Mouse (Mus musculus) liver, embryonic 11.5 days (tissue): ENCODE results near the gene Stard13. TPM values are rescaled to one million over a fixed set of nuclear protein-coding genes. Genes with fewer than 3 reads are reported as not detected.

Source experiments
- ATAC-seq: fragments of 200-750 bp; cut with Nextera tagmentation; replicated peaks from 2 replicates; pipeline ENCODE4 v1.8.0; 2017; ENCODE audit warnings: moderate number of reproducible peaks, mild to moderate bottlenecking, moderate TSS enrichment, moderate library complexity; ENCODE audit not compliant: low FRiP score
- DNase-seq: peaks from one replicate; pipeline ENCODE4 v3.0.0-alpha.2; 2017; ENCODE audit warnings: low spot score
- H3K27ac ChIP-seq: fragments of 300-500 bp; sonication (generic); 2 replicates; pipeline ENCODE4 v1.5.1; 2014; ENCODE audit warnings: mild to moderate bottlenecking, low read depth, low read length, control low read depth
- H3K27me3 ChIP-seq: fragments of 300-500 bp; sonication (generic); replicated peaks from 2 replicates; pipeline ENCODE4 v1.6.1; 2014; ENCODE audit warnings: low read length, mixed read lengths; ENCODE audit not compliant: control insufficient read depth, insufficient read depth
- H3K36me3 ChIP-seq: fragments of 300-500 bp; sonication (generic); 2 replicates; pipeline ENCODE4 v1.6.1; 2014; ENCODE audit warnings: mild to moderate bottlenecking, low read length, moderate library complexity, mixed read lengths; ENCODE audit not compliant: control insufficient read depth, insufficient read depth
- H3K4me1 ChIP-seq: fragments of 300-500 bp; sonication (generic); replicated peaks from 2 replicates; pipeline ENCODE4 v1.6.1; 2014; ENCODE audit warnings: low read length, mixed read lengths; ENCODE audit not compliant: control insufficient read depth, insufficient read depth
- H3K4me2 ChIP-seq: fragments of 300-500 bp; sonication (generic); 2 replicates; pipeline ENCODE4 v1.6.1; 2014; ENCODE audit warnings: mild to moderate bottlenecking, control low read depth, moderate library complexity
- H3K4me3 ChIP-seq: fragments of 300-500 bp; sonication (generic); 2 replicates; pipeline ENCODE4 v1.5.1; 2014; ENCODE audit warnings: low read depth, low read length, control low read depth
- H3K9ac ChIP-seq: fragments of 300-500 bp; sonication (generic); 2 replicates; pipeline ENCODE4 v1.6.1; 2014; ENCODE audit warnings: low read depth, low read length, control low read depth
- H3K9me3 ChIP-seq: fragments of 300-500 bp; sonication (generic); 2 replicates; pipeline ENCODE4 v1.6.1; 2016; ENCODE audit warnings: low read length, inconsistent platforms, mixed read lengths; ENCODE audit not compliant: control insufficient read depth
- WGBS: fragments of 180-500 bp; shearing (Covaris S2); extraction: QIAGEN DNeasy Blood & Tissue Kit; methylation state at CpG from one replicate; pipeline ENCODE4 v1.1.7; 2014; 5-methylcytosine and 5-hydroxymethylcytosine counted together
- polyA plus RNA-seq: library from polyadenylated mRNA; unstranded; fragments of >200 nt; fragmentation: Nextera tagmentation; extraction: Ambion mirVana; gene quantifications from 2 replicates; pipeline ENCODE4 v1.2.1, GENCODE M21; 2014

Stard13 gene
- polyA plus RNA-seq, 1 experiment from 2014 or later = 2.3 TPM

- H3K4me2 ChIP-seq = no peak overlapping the region
- no peak overlapping the region for H3K9ac ChIP-seq
- WGBS = 82% methylated on average over 8 of the region's 8 CpGs
- ATAC-seq = no peak
- no peaks in the 10 kb centered on the region for H3K36me3 ChIP-seq
- H3K4me3 ChIP-seq = no peak overlapping the region
- H3K9me3 ChIP-seq = no peaks in the 10 kb centered on the region
- DNase-seq = no peak
- peaks cover 10% of the 10 kb centered on the region for H3K4me1 ChIP-seq
- H3K27ac ChIP-seq = no peak overlapping the region
- no peaks in the 10 kb centered on the region for H3K27me3 ChIP-seq
Measured at GRCm38 (mm10) chr5:151251656-151252055, 18.0 kb upstream of the Stard13 start.

GRCm38 (mm10) chr5:151248671-151249620 lies 15.3 kb upstream of the Stard13 start:
- no peak overlapping the region for H3K9ac ChIP-seq
- no peaks in the 10 kb centered on the region for H3K27me3 ChIP-seq
- ATAC-seq (peak; percentile 86), DNase-seq (no peak)
- no peak overlapping the region for H3K4me2 ChIP-seq
- H3K36me3 ChIP-seq = no peaks in the 10 kb centered on the region
- H3K9me3 ChIP-seq = no peaks in the 10 kb centered on the region
- H3K27ac ChIP-seq = no peak overlapping the region
- H3K4me1 ChIP-seq = peaks cover 10% of the 10 kb centered on the region
- WGBS = 62% methylated on average over 10 of the region's 10 CpGs
- no peak overlapping the region for H3K4me3 ChIP-seq

GRCm38 (mm10) chr5:151248084-151248483 lies 14.4 kb upstream of the Stard13 start:
- no peak for DNase-seq
- no peak for ATAC-seq
- no peaks in the 10 kb centered on the region for H3K27me3 ChIP-seq
- no peak overlapping the region for H3K4me2 ChIP-seq
- H3K9ac ChIP-seq = no peak overlapping the region
- no peaks in the 10 kb centered on the region for H3K36me3 ChIP-seq
- H3K4me3 ChIP-seq = no peak overlapping the region
- 75% methylated on average over 2 of the region's 2 CpGs for WGBS
- H3K4me1 ChIP-seq = peaks cover 10% of the 10 kb centered on the region
- H3K27ac ChIP-seq = 0 out of 2 replicates have a peak overlapping the region, but pooled peaks have one; percentile 19
- H3K9me3 ChIP-seq = no peaks in the 10 kb centered on the region

- Histone ChIP-seq H3K9me3 (no peaks in the 10 kb centered on the region), H3K36me3 (no peaks in the 10 kb centered on the region), H3K4me2 (0 out of 2 replicates have a peak overlapping the region, but pooled peaks have one; percentile 8), H3K4me1 (peaks cover 10% of the 10 kb centered on the region), H3K27ac (0 out of 2 replicates have a peak overlapping the region, but pooled peaks have one; percentile 19), H3K9ac (no peak overlapping the region), H3K27me3 (no peaks in the 10 kb centered on the region), H3K4me3 (no peak overlapping the region)
- ATAC-seq = 0 out of 2 replicates have a peak, but pooled peaks have one; percentile 24
- WGBS = 53% methylated on average over 11 of the region's 11 CpGs
- no peak for DNase-seq
Measured at GRCm38 (mm10) chr5:151247115-151247875, 13.7 kb upstream of the Stard13 start.

- no peaks in the 10 kb centered on the region for H3K27me3 ChIP-seq
- ATAC-seq (0 out of 2 replicates have a peak, but pooled peaks have one; percentile 18), DNase-seq (no peak)
- H3K9me3 ChIP-seq = no peaks in the 10 kb centered on the region
- H3K4me2 ChIP-seq = no peak overlapping the region
- no peak overlapping the region for H3K4me3 ChIP-seq
- H3K27ac ChIP-seq = no peak overlapping the region
- H3K9ac ChIP-seq = no peak overlapping the region
- WGBS = 70% methylated on average over 2 of the region's 2 CpGs
- no peaks in the 10 kb centered on the region for H3K36me3 ChIP-seq
- H3K4me1 ChIP-seq = peaks cover 10% of the 10 kb centered on the region
Measured at GRCm38 (mm10) chr5:151246287-151246686, 12.7 kb upstream of the Stard13 start.

- Histone ChIP-seq H3K27me3 (no peaks in the 10 kb centered on the region), H3K9me3 (no peaks in the 10 kb centered on the region), H3K4me2 (no peak overlapping the region), H3K4me3 (no peak overlapping the region), H3K36me3 (no peaks in the 10 kb centered on the region), H3K4me1 (peaks cover 10% of the 10 kb centered on the region), H3K27ac (no peak overlapping the region), H3K9ac (no peak overlapping the region)
- DNase-seq (no peak), ATAC-seq (no peak)
- WGBS = 84% methylated on average over 5 of the region's 5 CpGs
Measured at GRCm38 (mm10) chr5:151245571-151245970, 11.9 kb upstream of the Stard13 start.

GRCm38 (mm10) chr5:151238730-151239129 lies 5.1 kb upstream of the Stard13 start:
- ATAC-seq = no peak
- H3K4me3 ChIP-seq = no peak overlapping the region
- H3K9ac ChIP-seq = no peak overlapping the region
- no peak overlapping the region for H3K4me2 ChIP-seq
- peaks cover 7% of the 10 kb centered on the region for H3K27me3 ChIP-seq
- H3K9me3 ChIP-seq = no peaks in the 10 kb centered on the region
- H3K36me3 ChIP-seq = no peaks in the 10 kb centered on the region
- no peak for DNase-seq
- 73% methylated on average over 9 of the region's 9 CpGs for WGBS
- H3K27ac ChIP-seq = no peak overlapping the region
- H3K4me1 ChIP-seq = no peaks in the 10 kb centered on the region

GRCm38 (mm10) chr5:151236411-151236810 lies 2.8 kb upstream of the Stard13 start:
- Histone ChIP-seq H3K4me1 (no peaks in the 10 kb centered on the region; the same call in 1 of the 2 replicates), H3K27me3 (peaks cover 17% of the 10 kb centered on the region), H3K9ac (no peak overlapping the region), H3K4me2 (no peak overlapping the region), H3K4me3 (no peak overlapping the region), H3K27ac (no peak overlapping the region), H3K36me3 (no peaks in the 10 kb centered on the region), H3K9me3 (no peaks in the 10 kb centered on the region)
- WGBS = 73% methylated on average over 5 of the region's 5 CpGs
- DNase-seq = no peak
- ATAC-seq = no peak
